Mouse (Mus musculus): ENCODE results near the gene Msi2. TPM values are rescaled to one million over a fixed set of nuclear protein-coding genes. Genes with fewer than 3 reads are reported as not detected.
A peak's percentile ranks its signal among the peaks of the same experiment; 100 is the strongest.

The Msi2 gene
- polyA plus RNA-seq, 1 experiment from 2014 or later, result 41.0 TPM

DNA sequence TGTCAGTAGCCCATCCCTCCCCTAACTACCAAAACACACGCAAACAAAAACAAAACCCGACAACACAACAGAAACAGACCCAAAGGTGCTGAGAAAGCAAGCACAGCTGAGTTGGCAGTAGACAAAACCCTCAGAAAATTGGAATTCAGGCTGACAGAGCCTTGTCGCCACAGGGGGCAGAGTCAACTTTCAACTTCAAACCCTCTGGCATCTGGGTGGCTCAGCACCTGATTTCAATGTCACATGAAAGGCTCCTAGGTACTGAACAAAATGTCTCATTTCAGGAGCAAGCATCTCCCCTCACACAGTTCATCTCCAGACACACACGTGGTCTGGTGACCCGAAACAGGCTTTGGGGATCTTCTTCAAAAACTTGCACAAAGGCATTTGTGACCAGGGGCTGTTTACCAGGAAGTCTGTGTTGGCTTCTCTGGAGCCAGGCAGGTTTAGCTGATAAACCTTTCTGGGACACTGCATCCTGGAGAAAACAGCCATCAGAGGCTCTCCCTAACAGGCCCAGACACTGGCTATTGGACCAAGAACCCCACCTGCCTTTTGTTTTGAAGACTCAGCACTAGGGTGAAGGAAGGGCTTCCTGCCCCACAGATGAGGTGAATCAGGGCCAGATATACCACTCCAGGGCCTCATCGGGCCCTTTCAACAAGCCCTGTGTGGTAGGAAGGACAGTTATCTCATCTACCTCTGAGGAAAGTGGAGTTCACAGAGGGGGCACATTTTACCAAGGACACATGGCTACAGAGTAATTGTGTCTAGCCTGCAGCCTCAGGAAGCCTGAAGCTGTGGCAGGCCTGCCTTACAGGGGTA lies 168.0 kb downstream of the Msi2 start:
- peaks cover 88% of the 10 kb centered on the region for H3K4me1 ChIP-seq (replicated peaks)
- WGBS, result 52% methylated on average over 6 of the region's 6 CpGs
- ATAC-seq (ENCODE audit: low FRiP score), result no peak
- H3K4me2 ChIP-seq, result no peak overlapping the region; the same call in 1 of the 2 replicates
- H3K27me3 ChIP-seq, result no peaks in the 10 kb centered on the region
- peak overlapping the region; percentile 76 for H3K27ac ChIP-seq
- H3K36me3 ChIP-seq, result no peaks in the 10 kb centered on the region
- H3K9me3 ChIP-seq, result no peaks in the 10 kb centered on the region
- H3K9ac ChIP-seq, result peak overlapping the region; percentile 46
- no peak overlapping the region for H3K4me3 ChIP-seq

DNA sequence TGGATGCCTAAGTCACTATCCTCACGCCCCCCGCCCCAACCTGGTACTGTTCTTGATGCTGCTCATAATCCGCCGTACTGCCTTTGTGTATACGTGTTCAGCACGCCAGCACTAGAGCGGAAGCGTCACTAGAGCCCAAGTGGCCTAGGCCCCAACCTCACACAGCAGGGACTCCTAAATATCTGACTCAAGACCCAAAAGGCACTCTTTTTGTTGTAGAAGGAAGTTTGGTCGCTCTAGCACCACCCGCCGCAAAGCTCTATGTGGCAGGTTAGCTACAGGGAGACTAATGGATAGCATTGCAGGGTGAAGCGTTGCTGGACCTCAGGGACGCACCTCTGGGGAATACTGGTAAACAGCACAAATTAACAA lies 168.8 kb downstream of the Msi2 start:
- Histone ChIP-seq H3K4me2 (no peak overlapping the region), H3K4me3 (no peak overlapping the region), H3K9me3 (no peaks in the 10 kb centered on the region), H3K4me1 (replicated peaks) (peaks cover 82% of the 10 kb centered on the region), H3K27me3 (no peaks in the 10 kb centered on the region), H3K27ac (peak overlapping the region; percentile 76; the same call in 1 of the 2 replicates), H3K36me3 (no peaks in the 10 kb centered on the region), H3K9ac (no peak overlapping the region)
- ATAC-seq (ENCODE audit: low FRiP score), result no peak
- WGBS, result 80% methylated on average over 13 of the region's 13 CpGs

DNA sequence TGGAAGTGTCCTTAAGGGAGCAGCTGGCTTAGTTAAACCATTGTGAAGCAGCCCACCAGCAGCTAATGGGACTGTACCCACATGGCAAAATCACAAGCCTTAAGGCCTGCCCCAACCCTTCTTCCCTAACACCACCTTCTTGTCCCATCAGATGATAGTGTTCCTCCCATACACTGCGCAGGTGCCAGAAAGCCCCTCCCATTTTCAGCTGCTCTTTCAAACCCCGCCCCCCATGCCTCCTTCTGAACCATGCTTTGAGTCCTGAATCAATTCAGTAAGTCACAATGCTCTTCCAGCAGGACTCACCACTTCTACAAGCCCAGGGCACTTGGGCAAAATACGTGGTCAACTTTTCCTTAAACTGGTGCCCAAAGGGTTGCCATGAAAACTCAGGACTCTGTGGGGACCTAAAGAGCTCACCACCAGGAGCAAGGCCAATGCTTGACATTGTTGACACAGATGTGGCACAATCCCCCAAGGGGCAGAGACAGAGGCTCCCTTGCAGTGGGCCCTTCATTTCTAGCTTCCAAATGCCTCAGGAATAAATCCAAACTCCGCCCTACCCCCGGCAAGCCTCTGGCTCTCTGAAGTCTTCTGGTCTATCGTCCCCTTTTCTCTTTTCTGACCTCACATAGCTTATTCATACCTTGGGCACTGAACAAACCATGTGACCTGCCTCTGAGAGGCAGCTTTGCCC lies 169.3 kb downstream of the Msi2 start:
- H3K27ac ChIP-seq, result peak overlapping the region; percentile 76; the same call in 1 of the 2 replicates

DNA sequence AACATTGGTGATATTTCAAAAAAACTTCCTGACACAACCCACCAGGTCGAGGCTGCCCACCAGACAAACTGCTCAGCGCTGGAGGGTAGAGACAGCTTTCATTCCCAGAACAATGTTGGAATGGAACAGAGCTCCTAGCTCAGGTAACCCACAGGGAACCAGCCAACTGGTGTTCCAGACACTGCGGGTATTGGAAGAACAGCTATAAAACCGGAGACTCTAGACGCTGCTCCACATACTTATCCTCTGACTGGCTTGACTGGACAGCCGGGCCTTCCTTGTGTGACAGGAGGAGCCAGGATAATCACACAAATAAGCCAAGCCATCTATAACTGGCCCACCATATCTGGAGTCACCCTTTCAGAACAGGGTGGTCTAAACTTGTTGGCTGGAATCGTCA lies 169.9 kb downstream of the Msi2 start:
- Histone ChIP-seq H3K4me2 (no peak overlapping the region), H3K27me3 (no peaks in the 10 kb centered on the region), H3K9ac (no peak overlapping the region), H3K4me3 (no peak overlapping the region), H3K36me3 (no peaks in the 10 kb centered on the region), H3K9me3 (no peaks in the 10 kb centered on the region), H3K4me1 (replicated peaks) (peaks cover 82% of the 10 kb centered on the region), H3K27ac (peak overlapping the region; percentile 76; the same call in 1 of the 2 replicates)
- no peak for ATAC-seq (ENCODE audit: low FRiP score)
- WGBS, result 78% methylated on average over 7 of the region's 7 CpGs

More for the DNA sequence above, 169.3 kb downstream of the Msi2 start:
- Histone ChIP-seq H3K4me1 (replicated peaks) (peaks cover 82% of the 10 kb centered on the region), H3K27me3 (no peaks in the 10 kb centered on the region), H3K36me3 (no peaks in the 10 kb centered on the region), H3K4me3 (no peak overlapping the region), H3K9ac (no peak overlapping the region), H3K9me3 (no peaks in the 10 kb centered on the region), H3K4me2 (no peak overlapping the region)
- WGBS, result 66% methylated on average over 6 of the region's 6 CpGs
- ATAC-seq (ENCODE audit: low FRiP score), result no peak

DNA sequence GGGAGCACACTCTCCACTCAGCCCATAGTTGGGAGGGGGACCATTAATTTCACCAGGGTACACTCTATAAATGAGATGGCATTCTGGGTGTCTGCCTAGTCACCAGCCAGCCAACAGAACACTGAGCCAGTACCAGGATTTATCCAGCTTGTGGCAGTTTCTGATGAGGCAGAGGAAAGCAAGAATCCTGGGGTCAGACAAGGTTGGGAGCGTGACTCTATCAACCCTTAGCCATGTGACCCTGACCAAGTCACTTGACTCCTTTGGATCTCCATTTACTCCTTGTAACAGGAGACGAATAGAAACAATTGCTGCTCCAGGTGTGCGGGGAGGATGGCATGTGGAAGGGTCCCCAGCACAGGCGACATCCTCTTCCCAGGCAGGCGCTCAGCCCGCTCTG lies 174.5 kb downstream of the Msi2 start:
- Histone ChIP-seq H3K4me2 (no peak overlapping the region), H3K4me1 (replicated peaks) (peaks cover 81% of the 10 kb centered on the region), H3K27ac (peak overlapping the region; percentile 45), H3K9me3 (no peaks in the 10 kb centered on the region), H3K27me3 (no peaks in the 10 kb centered on the region), H3K4me3 (no peak overlapping the region), H3K36me3 (no peaks in the 10 kb centered on the region), H3K9ac (no peak overlapping the region)
- no peak for ATAC-seq (ENCODE audit: low FRiP score)
- 87% methylated on average over 6 of the region's 6 CpGs for WGBS

DNA sequence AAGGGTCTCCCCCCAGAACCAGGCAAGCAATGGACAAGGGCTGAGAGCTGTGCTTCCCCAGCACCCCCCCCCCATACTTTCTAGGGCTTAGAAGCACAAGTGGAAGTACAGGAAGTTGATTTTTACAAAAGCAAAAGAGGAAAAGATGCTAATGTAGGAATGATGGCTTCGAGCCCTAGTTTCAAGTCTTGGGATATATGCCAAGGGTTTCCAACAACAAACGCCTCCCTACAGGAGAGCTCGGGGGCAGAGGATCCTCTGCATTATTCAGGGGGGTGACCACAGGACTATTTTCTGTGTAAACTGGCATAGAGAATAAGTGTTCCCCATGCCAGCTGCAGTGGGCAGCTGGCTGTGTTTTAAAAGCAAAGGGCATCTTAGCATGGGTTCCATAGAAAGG lies 175.5 kb downstream of the Msi2 start:
- Histone ChIP-seq H3K27ac (peak overlapping the region; percentile 45), H3K9me3 (no peaks in the 10 kb centered on the region), H3K9ac (no peak overlapping the region), H3K27me3 (no peaks in the 10 kb centered on the region), H3K36me3 (no peaks in the 10 kb centered on the region), H3K4me2 (no peak overlapping the region), H3K4me3 (no peak overlapping the region), H3K4me1 (replicated peaks) (peaks cover 81% of the 10 kb centered on the region)
- WGBS, result 58% methylated on average over 3 of the region's 3 CpGs
- no peak for ATAC-seq (ENCODE audit: low FRiP score)

DNA sequence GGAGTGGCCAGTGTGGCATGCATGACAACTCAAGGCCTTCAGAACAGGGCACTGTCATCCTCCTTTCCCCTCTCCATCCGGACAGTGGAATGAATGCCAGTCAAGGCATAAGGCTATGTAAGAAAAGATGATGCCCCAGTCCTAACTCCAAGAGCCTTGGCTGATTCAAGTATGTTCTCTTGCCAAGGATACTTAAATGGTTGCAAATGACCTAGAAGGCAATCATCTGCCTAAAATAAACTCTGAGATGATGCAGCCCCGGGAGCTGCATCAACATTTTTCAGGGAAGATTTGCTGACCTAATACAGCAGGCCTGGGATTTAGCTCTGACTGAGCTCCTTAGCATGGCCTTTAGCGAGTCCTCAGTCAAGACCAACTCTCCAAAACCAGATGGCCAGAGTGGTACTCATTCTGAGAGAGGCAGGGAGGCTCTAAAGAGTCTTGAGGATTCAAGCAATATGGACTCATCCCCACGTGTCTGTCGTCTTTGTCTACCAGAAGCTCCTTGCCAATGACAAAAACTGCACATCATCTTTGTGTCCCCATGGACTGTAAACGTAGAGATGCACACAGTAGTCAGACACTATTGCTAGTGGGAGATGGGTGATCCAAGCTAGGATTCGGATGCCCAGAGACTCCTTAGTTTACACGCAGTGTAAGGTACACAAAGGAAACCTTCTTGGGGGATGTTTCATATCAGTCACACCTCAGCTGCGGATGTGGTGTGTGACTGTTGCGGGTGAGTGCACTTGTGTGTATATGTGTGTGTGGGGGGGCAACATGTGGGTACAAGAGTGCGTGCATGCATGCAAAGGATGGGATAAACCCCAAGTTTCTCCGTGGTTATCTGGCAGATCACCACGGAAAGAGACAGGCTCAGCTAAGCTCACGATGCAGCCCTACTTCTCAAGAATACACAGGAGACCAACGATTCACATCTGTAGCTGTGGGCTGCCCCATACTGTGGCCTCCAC lies 176.4 kb downstream of the Msi2 start:
- Histone ChIP-seq H3K27ac (peak overlapping the region; percentile 45), H3K4me2 (no peak overlapping the region), H3K4me3 (no peak overlapping the region), H3K27me3 (no peaks in the 10 kb centered on the region), H3K9me3 (no peaks in the 10 kb centered on the region), H3K36me3 (no peaks in the 10 kb centered on the region), H3K4me1 (replicated peaks) (peaks cover 81% of the 10 kb centered on the region), H3K9ac (no peak overlapping the region)
- no peak for ATAC-seq (ENCODE audit: low FRiP score)
- 80% methylated on average over 15 of the region's 15 CpGs for WGBS

DNA sequence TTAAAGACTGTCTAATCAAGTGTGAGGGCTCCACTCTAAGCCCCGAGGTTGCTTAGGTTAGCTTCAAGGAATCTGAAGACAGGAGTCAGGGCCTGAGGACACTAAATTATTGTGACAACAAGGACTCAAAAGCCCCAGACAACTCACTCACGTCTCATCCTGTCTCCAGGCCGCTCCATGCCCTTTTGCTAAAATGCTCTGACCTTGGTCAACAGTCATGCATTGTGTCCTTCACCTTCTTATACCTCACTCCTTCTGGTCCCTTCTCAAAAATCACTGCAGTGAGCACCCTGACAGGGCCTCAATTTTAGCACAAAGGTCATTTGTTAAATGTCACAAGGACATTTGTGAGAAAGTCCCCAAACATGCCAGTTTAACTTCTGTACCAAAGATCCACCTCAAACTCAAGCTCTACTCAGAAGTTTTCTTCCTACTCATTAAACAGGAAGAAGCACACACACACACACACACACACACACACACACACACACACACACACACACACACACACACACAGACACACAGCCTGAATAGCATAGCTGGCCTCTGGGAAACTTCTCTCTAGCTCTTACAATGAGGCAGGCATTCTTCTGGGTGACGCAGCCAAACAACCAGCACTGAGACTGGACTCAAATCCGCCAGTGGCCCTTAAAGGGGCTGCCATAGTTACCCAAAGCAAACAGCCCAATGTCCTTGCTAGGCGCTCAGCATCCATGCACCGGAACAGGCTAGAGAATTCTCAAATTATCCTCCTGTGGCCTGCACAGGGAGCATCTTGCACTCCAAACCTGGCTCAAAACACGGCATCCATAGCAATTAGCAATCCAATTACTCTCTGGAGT lies 178.5 kb downstream of the Msi2 start:
- no peak overlapping the region for H3K4me3 ChIP-seq
- no peaks in the 10 kb centered on the region for H3K9me3 ChIP-seq
- peak overlapping the region; percentile 69 for H3K27ac ChIP-seq
- H3K36me3 ChIP-seq, result no peaks in the 10 kb centered on the region
- no peak overlapping the region for H3K4me2 ChIP-seq
- WGBS, result 39% methylated on average over 8 of the region's 8 CpGs
- H3K27me3 ChIP-seq, result no peaks in the 10 kb centered on the region
- ATAC-seq (ENCODE audit: low FRiP score), result no peak
- H3K9ac ChIP-seq, result 0 out of 2 replicates have a peak overlapping the region, but pooled peaks have one; percentile 13
- peaks cover 97% of the 10 kb centered on the region for H3K4me1 ChIP-seq (replicated peaks)

DNA sequence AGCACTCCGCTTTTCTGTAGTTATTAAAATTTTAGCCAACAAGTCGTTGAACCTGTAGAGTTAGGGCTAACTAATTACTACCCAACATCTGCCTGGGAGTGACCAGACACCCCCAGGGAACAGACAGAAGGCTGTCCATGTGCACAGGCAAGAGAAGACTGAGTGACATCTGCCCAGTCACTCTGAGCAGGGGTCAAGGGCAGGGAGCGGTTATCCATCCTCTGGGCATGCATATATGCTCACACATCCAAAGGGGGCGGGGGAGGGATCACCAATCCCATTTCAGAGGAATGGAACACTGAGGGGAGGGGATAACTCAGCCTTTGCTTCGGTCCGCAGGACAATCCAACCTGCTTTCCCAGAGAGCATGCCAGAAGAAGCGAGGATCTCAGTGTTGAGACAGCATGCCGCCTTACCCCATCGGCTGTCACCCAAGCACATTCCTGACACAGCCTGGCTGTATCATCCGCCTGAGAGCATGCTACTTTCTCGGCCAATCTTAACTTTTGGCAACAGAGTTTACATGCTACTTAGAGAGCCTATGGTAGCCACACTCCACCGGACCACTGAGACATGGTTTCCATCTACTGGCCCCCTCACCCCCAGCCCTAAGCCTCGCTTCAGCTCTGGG lies 179.5 kb downstream of the Msi2 start:
- WGBS, result 56% methylated on average over 13 of the region's 13 CpGs
- Histone ChIP-seq H3K27ac (peak overlapping the region; percentile 69), H3K27me3 (no peaks in the 10 kb centered on the region), H3K4me2 (no peak overlapping the region), H3K36me3 (no peaks in the 10 kb centered on the region), H3K9me3 (no peaks in the 10 kb centered on the region), H3K9ac (peak overlapping the region; percentile 39; the same call in 1 of the 2 replicates), H3K4me3 (no peak overlapping the region), H3K4me1 (replicated peaks) (peaks cover 98% of the 10 kb centered on the region)
- ATAC-seq (ENCODE audit: low FRiP score), result no peak

DNA sequence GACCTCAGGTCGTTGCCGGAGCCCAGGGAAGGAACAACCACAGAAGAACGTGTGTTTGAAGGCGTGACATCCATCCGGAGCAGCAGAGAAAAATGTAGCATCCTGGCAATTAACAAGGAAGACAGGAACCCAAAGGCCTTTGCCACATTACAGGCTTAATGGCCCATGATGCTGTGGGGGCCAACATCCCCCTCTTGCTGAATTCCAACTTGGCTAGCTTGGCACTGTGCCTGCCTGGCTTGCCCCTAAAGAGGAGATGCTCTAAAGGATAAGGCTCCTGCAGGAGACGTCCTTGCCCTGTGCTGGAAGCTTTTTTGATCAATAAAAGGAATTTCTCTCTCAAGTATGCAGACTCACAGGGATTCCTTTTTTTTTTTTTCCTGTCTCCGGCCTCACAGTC lies 181.0 kb downstream of the Msi2 start:
- peaks cover 92% of the 10 kb centered on the region for H3K4me1 ChIP-seq (replicated peaks)

DNA sequence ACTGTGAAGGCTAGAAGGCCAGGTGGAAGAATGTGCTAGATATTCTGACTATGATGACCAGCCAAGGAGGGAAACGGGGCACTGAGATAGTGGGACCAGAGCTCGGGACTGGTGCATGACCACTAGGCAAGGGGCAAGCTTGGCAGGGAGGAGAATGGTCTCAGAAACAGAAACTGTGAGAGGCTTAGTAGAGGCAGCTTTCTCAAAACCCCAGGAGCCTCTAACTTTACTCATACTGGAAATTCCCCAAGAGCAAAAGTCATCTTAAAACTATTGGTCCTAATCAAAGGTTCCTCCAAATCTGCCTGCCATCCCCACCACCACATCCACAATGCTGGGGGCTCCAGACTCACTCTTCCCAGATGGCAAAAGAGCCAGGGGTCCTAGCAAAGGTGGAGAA lies 181.5 kb downstream of the Msi2 start:
- WGBS, result 96% methylated on average over 2 of the region's 2 CpGs
- Histone ChIP-seq H3K4me1 (replicated peaks) (peaks cover 87% of the 10 kb centered on the region), H3K27ac (peak overlapping the region; percentile 85), H3K9me3 (no peaks in the 10 kb centered on the region), H3K9ac (no peak overlapping the region), H3K27me3 (no peaks in the 10 kb centered on the region), H3K4me2 (no peak overlapping the region), H3K36me3 (no peaks in the 10 kb centered on the region), H3K4me3 (no peak overlapping the region)
- ATAC-seq (ENCODE audit: low FRiP score), result no peak

More for the DNA sequence above, 181.0 kb downstream of the Msi2 start:
- Histone ChIP-seq H3K36me3 (no peaks in the 10 kb centered on the region), H3K4me2 (no peak overlapping the region), H3K27ac (peak overlapping the region; percentile 85), H3K4me3 (no peak overlapping the region), H3K9me3 (no peaks in the 10 kb centered on the region), H3K27me3 (no peaks in the 10 kb centered on the region), H3K9ac (no peak overlapping the region)
- ATAC-seq (ENCODE audit: low FRiP score), result no peak
- WGBS, result 43% methylated on average over 7 of the region's 7 CpGs
